Mouse (Mus musculus): ENCODE data around the gene Nox1. TPM values are rescaled to one million over a fixed set of nuclear protein-coding genes. Genes with fewer than 3 reads are reported as not detected.
"Not testable (repeated sequence)": the region's sequence is repeated elsewhere in the genome, so short reads cannot be mapped to it uniquely, and the experiment has no call there.

Nox1 gene
- total and polyA plus RNA-seq, 2 experiments: not detected

DNA sequence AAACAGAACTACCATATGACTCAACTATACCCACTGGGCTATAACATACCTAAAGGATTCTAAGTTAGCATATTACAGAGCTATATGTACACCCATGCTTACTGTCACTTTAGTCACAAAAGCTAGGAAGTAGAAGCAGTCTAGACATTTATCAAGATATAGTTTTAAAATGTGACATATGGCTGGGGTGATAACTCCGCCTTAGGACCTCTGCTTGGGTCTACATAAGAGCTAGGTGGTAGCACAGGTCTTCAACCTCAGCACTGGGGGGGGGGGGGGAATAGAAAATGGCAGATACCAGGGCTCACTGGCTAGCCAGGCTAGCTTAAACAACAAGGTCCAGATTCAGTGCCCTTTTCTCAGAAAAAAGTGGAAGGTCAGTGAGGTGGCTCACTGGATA, 11.3 kb upstream of the Nox1 start:
- Histone ChIP-seq H3K27me3 (ENCODE audit: control insufficient read depth, insufficient read depth, low read length) (no peaks in the 10 kb centered on the region), H3K4me3 (ENCODE audit: insufficient read depth, low read depth, low read length) (no peak overlapping the region), H3K9ac (ENCODE audit: low read depth, low read length) (no peak overlapping the region), H3K27ac (replicated peaks; ENCODE audit: insufficient read depth, low read depth, low read length) (no peak overlapping the region), H3K36me3 (ENCODE audit: control insufficient read depth, insufficient read depth, low read length) (peaks cover 3% of the 10 kb centered on the region; the same call in 1 of the 2 replicates), H3K4me1 (ENCODE audit: control insufficient read depth, insufficient read depth, low read length) (no peaks in the 10 kb centered on the region), H3K79me2 (ENCODE audit: control insufficient read depth, insufficient read depth, low read length) (no peaks in the 10 kb centered on the region)
- TF ChIP-seq CTCF (IDR thresholded peaks at IDR 0.05; ENCODE audit: low read depth, low read length): no peak
- DNase-seq (ENCODE audit: extremely low read depth, low read depth, low spot score): no peak
- 100% methylated on average over 1 of the region's 1 CpGs for WGBS

DNA sequence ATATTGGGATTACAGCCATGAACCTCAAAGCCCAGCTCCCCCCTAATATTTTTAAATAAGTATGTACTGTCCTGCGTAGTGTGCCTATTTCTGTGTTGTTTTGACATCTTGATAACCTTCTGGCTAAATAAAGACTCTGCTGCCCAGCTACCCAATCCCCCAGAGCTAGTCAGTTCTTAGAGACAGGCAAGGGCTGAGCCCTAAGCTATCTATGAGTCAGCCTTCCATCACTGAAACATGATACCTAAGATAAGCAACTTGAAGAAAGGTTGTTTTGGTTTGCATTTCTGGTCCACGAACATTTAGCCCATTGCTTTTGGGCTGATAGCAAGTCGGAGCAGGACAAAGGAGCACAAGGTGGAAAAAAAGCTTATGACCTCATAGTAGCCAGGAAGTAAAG, 1.1 kb downstream of the Nox1 start:
- TF ChIP-seq POLR2A (IDR thresholded peaks at IDR 0.05; ENCODE audit: extremely low read depth, insufficient read depth, low read length): no peak
- no peak for TF ChIP-seq CTCF (IDR thresholded peaks at IDR 0.05; ENCODE audit: low read depth, low read length)
- DNase-seq (ENCODE audit: extremely low read depth, low read depth, low spot score): no peak
- Histone ChIP-seq H3K27ac (replicated peaks; ENCODE audit: insufficient read depth, low read depth, low read length) (no peak overlapping the region), H3K27me3 (ENCODE audit: control insufficient read depth, insufficient read depth, low read length) (no peaks in the 10 kb centered on the region), H3K79me2 (ENCODE audit: control insufficient read depth, insufficient read depth, low read length) (no peaks in the 10 kb centered on the region), H3K4me3 (ENCODE audit: insufficient read depth, low read depth, low read length) (no peak overlapping the region), H3K9ac (ENCODE audit: low read depth, low read length) (no peak overlapping the region), H3K4me1 (ENCODE audit: control insufficient read depth, insufficient read depth, low read length) (no peaks in the 10 kb centered on the region), H3K36me3 (ENCODE audit: control insufficient read depth, insufficient read depth, low read length) (peaks cover 10% of the 10 kb centered on the region)
- 67% methylated on average over 3 of the region's 3 CpGs for WGBS

DNA sequence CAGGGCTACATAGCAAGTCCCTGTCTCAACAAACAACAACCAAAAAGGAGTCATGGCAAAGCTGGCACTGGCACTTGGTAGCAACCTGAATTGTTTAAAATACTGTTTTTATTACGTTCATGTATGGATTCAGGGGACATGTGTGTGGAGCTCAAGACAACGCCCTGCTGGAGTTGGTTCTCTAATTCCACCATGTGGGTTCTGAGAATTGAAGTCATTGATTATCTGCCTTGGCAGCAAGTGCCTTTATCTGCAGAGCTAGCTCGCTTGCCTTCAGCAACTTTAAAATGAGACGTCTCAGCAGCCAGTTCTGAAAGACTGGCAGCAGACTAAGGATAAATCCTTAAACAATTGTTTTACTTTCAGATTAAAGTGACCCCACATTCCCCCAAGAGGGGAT, 3.6 kb downstream of the Nox1 start:
- no peak overlapping the region for H3K4me3 ChIP-seq (ENCODE audit: insufficient read depth, low read depth, low read length)
- whole genome bisulfite sequencing: 51% methylated on average over 4 of the region's 4 CpGs
- DNase-seq (ENCODE audit: extremely low read depth, low read depth, low spot score): no peak
- no peak overlapping the region for H3K27ac ChIP-seq (replicated peaks; ENCODE audit: insufficient read depth, low read depth, low read length)
- no peak overlapping the region for H3K9ac ChIP-seq (ENCODE audit: low read depth, low read length)
- H3K36me3 ChIP-seq (ENCODE audit: control insufficient read depth, insufficient read depth, low read length): peaks cover 4% of the 10 kb centered on the region; the same call in 1 of the 2 replicates
- H3K79me2 ChIP-seq (ENCODE audit: control insufficient read depth, insufficient read depth, low read length): no peaks in the 10 kb centered on the region
- no peaks in the 10 kb centered on the region for H3K4me1 ChIP-seq (ENCODE audit: control insufficient read depth, insufficient read depth, low read length)
- TF ChIP-seq POLR2A (IDR thresholded peaks at IDR 0.05; ENCODE audit: extremely low read depth, insufficient read depth, low read length) (no peak), CTCF (IDR thresholded peaks at IDR 0.05; ENCODE audit: low read depth, low read length) (no peak)
- H3K27me3 ChIP-seq (ENCODE audit: control insufficient read depth, insufficient read depth, low read length): no peaks in the 10 kb centered on the region

DNA sequence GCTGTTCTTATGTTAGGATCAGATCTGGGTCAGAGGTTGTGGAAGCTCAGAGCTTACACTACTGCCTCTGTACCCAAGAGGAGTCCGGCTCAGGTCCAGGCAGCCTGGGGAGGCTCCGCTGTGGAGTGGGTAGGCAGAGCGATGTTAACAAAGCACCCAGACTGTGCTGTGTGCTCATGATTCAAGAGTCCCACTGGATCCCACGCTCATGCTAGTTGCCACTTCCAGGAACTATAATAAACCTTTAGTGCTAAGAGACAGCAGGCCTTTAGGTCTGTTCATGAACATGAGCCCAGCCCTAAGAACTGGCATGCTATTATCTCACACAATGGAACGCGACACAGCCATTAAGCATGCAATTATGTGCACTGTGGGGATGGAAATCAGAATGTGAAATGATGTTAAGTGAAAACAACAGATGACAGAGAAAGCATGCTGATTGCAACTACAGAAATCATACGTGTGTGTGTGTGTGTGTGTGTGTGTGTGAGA, 10.6 kb downstream of the Nox1 start:
- Histone ChIP-seq H3K36me3 (ENCODE audit: control insufficient read depth, insufficient read depth, low read length) (no peaks in the 10 kb centered on the region), H3K27me3 (ENCODE audit: control insufficient read depth, insufficient read depth, low read length) (no peaks in the 10 kb centered on the region), H3K79me2 (ENCODE audit: control insufficient read depth, insufficient read depth, low read length) (no peaks in the 10 kb centered on the region), H3K27ac (replicated peaks; ENCODE audit: insufficient read depth, low read depth, low read length) (no peak overlapping the region), H3K4me1 (ENCODE audit: control insufficient read depth, insufficient read depth, low read length) (no peaks in the 10 kb centered on the region), H3K9ac (ENCODE audit: low read depth, low read length) (no peak overlapping the region), H3K4me3 (ENCODE audit: insufficient read depth, low read depth, low read length) (no peak overlapping the region)
- TF ChIP-seq CTCF (IDR thresholded peaks at IDR 0.05; ENCODE audit: low read depth, low read length) (no peak), POLR2A (IDR thresholded peaks at IDR 0.05; ENCODE audit: extremely low read depth, insufficient read depth, low read length) (no peak)
- DNase-seq (ENCODE audit: extremely low read depth, low read depth, low spot score): no peak
- 97% methylated on average over 7 of the region's 7 CpGs for WGBS

DNA sequence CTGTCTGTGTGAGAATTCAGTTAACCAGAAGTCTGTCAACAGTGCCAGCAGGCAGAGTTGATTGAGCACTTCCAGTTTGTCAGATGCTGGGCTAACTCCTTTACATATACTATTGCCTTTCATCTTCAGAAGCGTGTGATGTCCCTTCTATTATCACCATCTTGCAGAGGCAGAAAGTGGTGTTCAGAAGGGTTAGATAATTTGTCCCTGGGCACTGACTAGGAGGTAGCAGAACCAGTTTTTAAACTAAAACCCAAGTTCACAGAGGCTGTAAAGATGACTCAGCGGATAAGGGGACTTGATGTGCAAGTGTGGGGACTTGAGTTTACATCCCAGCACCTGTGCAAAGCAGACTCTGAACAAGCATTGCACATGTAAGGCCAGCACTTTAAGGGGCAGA, 13.3 kb downstream of the Nox1 start:
- DNase-seq (ENCODE audit: extremely low read depth, low read depth, low spot score): no peak
- H3K4me1 ChIP-seq (ENCODE audit: control insufficient read depth, insufficient read depth, low read length): no peaks in the 10 kb centered on the region

DNA sequence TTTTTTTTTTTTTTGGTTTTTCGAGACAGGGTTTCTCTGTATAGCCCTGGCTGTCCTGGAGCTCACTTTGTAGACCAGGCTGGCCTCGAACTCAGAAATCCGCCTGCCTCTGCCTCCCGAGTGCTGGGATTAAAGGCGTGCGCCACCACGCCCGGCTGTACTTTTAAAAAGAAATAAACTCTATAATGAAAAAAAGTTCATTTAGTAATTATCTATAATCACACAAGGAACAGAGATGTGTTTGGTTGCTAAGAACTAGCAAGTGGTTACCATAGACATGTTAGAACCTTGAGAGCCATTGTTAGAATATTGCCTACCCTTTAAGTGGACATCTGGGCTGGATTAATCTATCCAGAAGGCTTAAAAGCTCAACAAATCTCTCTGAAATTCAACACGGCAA, 34.6 kb downstream of the Nox1 start, which contains the start of gene Arl13a:
Gene Arl13a (plus strand): TSS at position 301 of the 400 bp plus-strand sequence.
- H3K27ac ChIP-seq (replicated peaks; ENCODE audit: insufficient read depth, low read depth, low read length): not testable (repeated sequence)
- WGBS: 97% methylated on average over 6 of the region's 9 CpGs

More for the DNA sequence above, 13.3 kb downstream of the Nox1 start:
- WGBS: 75% methylated on average over 2 of the region's 2 CpGs
- no peak overlapping the region for H3K27ac ChIP-seq (replicated peaks; ENCODE audit: insufficient read depth, low read depth, low read length)
- H3K36me3 ChIP-seq (ENCODE audit: control insufficient read depth, insufficient read depth, low read length): no peaks in the 10 kb centered on the region
- TF ChIP-seq CTCF (IDR thresholded peaks at IDR 0.05; ENCODE audit: low read depth, low read length) (no peak), POLR2A (IDR thresholded peaks at IDR 0.05; ENCODE audit: extremely low read depth, insufficient read depth, low read length) (no peak)
- no peak overlapping the region for H3K9ac ChIP-seq (ENCODE audit: low read depth, low read length)
- no peaks in the 10 kb centered on the region for H3K79me2 ChIP-seq (ENCODE audit: control insufficient read depth, insufficient read depth, low read length)
- H3K4me3 ChIP-seq (ENCODE audit: insufficient read depth, low read depth, low read length): no peak overlapping the region
- no peaks in the 10 kb centered on the region for H3K27me3 ChIP-seq (ENCODE audit: control insufficient read depth, insufficient read depth, low read length)

More for the DNA sequence above, 34.6 kb downstream of the Nox1 start, which contains the start of gene Arl13a:
- not testable (repeated sequence) for H3K4me1 ChIP-seq (ENCODE audit: control insufficient read depth, insufficient read depth, low read length); H3K4me3 ChIP-seq (ENCODE audit: insufficient read depth, low read depth, low read length); DNase-seq (ENCODE audit: extremely low read depth, low read depth, low spot score); H3K9ac ChIP-seq (ENCODE audit: low read depth, low read length); H3K36me3 ChIP-seq (ENCODE audit: control insufficient read depth, insufficient read depth, low read length); H3K27me3 ChIP-seq (ENCODE audit: control insufficient read depth, insufficient read depth, low read length); H3K79me2 ChIP-seq (ENCODE audit: control insufficient read depth, insufficient read depth, low read length)
